Mouse (Mus musculus) left cerebral cortex, adult 18-20 months (tissue): Measurements from ENCODE around the gene Tgfbr1. TPM values are rescaled to one million over a fixed set of nuclear protein-coding genes. Genes with fewer than 3 reads are reported as not detected.
"Not testable (repeated sequence)": the region's sequence is repeated elsewhere in the genome, so short reads cannot be mapped to it uniquely, and the experiment has no call there.

Experiments used
- DNase-seq, 2 experiments: peaks; one replicate each; pipeline ENCODE4 v3.0.0; 2021 to 2022; ENCODE audit warnings: low spot score in 2 of 2, mixed read lengths in 1 of 2
- total RNA-seq, 2 experiments: library from RNA; stranded (reverse); gene quantifications; 2 replicates each; pipeline ENCODE4 v1.2.3; 2021

Gene Tgfbr1
- total RNA-seq, 2 experiments from 2014 or later, result 17.5 to 18.1 TPM

- no peak for DNase-seq
These were observed 10.4 kb upstream of the Tgfbr1 start for GRCm38 (mm10) chr4:47342632-47343031.

- no peak for DNase-seq
These were observed 6.0 kb upstream of the Tgfbr1 start for GRCm38 (mm10) chr4:47347022-47347421.

- DNase-seq, result no peak
These were observed 3.3 kb upstream of the Tgfbr1 start for GRCm38 (mm10) chr4:47349759-47350158.

- DNase-seq, result peak in 1 of 2 experiments; percentile 9
These were observed 1.5 kb upstream of the Tgfbr1 start for GRCm38 (mm10) chr4:47351386-47352049.

GRCm38 (mm10) chr4:47352061-47352661 lies 861 bp upstream of the Tgfbr1 start:
- DNase-seq, result peak; percentile 68 to 87

- peak; percentile 12 to 17 for DNase-seq
These were observed 542 bp downstream of the Tgfbr1 start for GRCm38 (mm10) chr4:47353416-47354111.

GRCm38 (mm10) chr4:47354304-47354703 lies 1.3 kb downstream of the Tgfbr1 start:
- DNase-seq, result no peak

- no peak for DNase-seq
These were observed 9.6 kb downstream of the Tgfbr1 start for GRCm38 (mm10) chr4:47362662-47363061.

- no peak for DNase-seq
These were observed 10.1 kb downstream of the Tgfbr1 start for GRCm38 (mm10) chr4:47363134-47363533.

GRCm38 (mm10) chr4:47368717-47369116 lies 15.7 kb downstream of the Tgfbr1 start:
- DNase-seq, result no peak

GRCm38 (mm10) chr4:47378716-47379115 lies 25.7 kb downstream of the Tgfbr1 start:
- no peak for DNase-seq

GRCm38 (mm10) chr4:47382426-47382825 lies 29.4 kb downstream of the Tgfbr1 start:
- no peak for DNase-seq

GRCm38 (mm10) chr4:47391926-47392325 lies 38.9 kb downstream of the Tgfbr1 start:
- not testable (repeated sequence) for DNase-seq

GRCm38 (mm10) chr4:47396251-47396650 lies 43.2 kb downstream of the Tgfbr1 start:
- no peak for DNase-seq

- no peak for DNase-seq
These were observed 45.1 kb downstream of the Tgfbr1 start for GRCm38 (mm10) chr4:47397951-47398687.

- DNase-seq, result no peak
These were observed 46.8 kb downstream of the Tgfbr1 start for GRCm38 (mm10) chr4:47399824-47400223.

- no peak for DNase-seq
These were observed 47.3 kb downstream of the Tgfbr1 start for GRCm38 (mm10) chr4:47400314-47400713.

- DNase-seq, result no peak
These were observed 49.2 kb downstream of the Tgfbr1 start for GRCm38 (mm10) chr4:47402200-47402599.

- no peak for DNase-seq
These were observed 51.5 kb downstream of the Tgfbr1 start for GRCm38 (mm10) chr4:47404536-47404935.

- no peak for DNase-seq
These were observed 54.1 kb downstream of the Tgfbr1 start for GRCm38 (mm10) chr4:47407161-47407560.

- DNase-seq, result no peak
These were observed 64.8 kb downstream of the Tgfbr1 start for GRCm38 (mm10) chr4:47417871-47418270.
